Mouse (Mus musculus) neural tube, embryonic 12.5 days (tissue): ENCODE measurements around the gene Ralgds. TPM values are rescaled to one million over a fixed set of nuclear protein-coding genes. Genes with fewer than 3 reads are reported as not detected.

Experiments used
- ATAC-seq: fragments of 200-750 bp; cut with Nextera tagmentation; 2 replicates; pipeline ENCODE4 v1.8.0; 2017; ENCODE audit warnings: low read depth, mild to moderate bottlenecking, moderate TSS enrichment, moderate library complexity; ENCODE audit not compliant: low FRiP score
- H3K27ac ChIP-seq: fragments of 300-500 bp; sonication (generic); 2 replicates; pipeline ENCODE4 v1.5.1; 2016
- H3K27me3 ChIP-seq: fragments of 300-500 bp; sonication (generic); replicated peaks from 2 replicates; pipeline ENCODE4 v1.6.1; 2016; ENCODE audit warnings: mild to moderate bottlenecking
- H3K36me3 ChIP-seq: fragments of 300-500 bp; sonication (generic); 2 replicates; pipeline ENCODE4 v1.6.1; 2016; ENCODE audit warnings: mild to moderate bottlenecking
- H3K4me1 ChIP-seq: fragments of 300-500 bp; sonication (generic); 2 replicates; pipeline ENCODE4 v1.6.1; 2016
- H3K4me2 ChIP-seq: fragments of 300-500 bp; sonication (generic); replicated peaks from 2 replicates; pipeline ENCODE4 v1.6.1; 2016; ENCODE audit warnings: mild to moderate bottlenecking
- H3K4me3 ChIP-seq: fragments of 300-500 bp; sonication (generic); 2 replicates; pipeline ENCODE4 v1.5.1; 2016
- H3K9ac ChIP-seq: fragments of 300-500 bp; sonication (generic); 2 replicates; pipeline ENCODE4 v1.6.1; 2016; ENCODE audit warnings: mild to moderate bottlenecking
- H3K9me3 ChIP-seq: fragments of 300-500 bp; sonication (generic); 2 replicates; pipeline ENCODE4 v1.6.1; 2016; ENCODE audit warnings: mild to moderate bottlenecking
- WGBS: fragments of 180-500 bp; shearing (Covaris S2); methylation state at CpG from one replicate; pipeline ENCODE4 v1.1.7; 2016; 5-methylcytosine and 5-hydroxymethylcytosine counted together
- polyA plus RNA-seq: library from polyadenylated mRNA; unstranded; fragments of >200 nt; fragmentation: Nextera tagmentation; extraction: Ambion mirVana; gene quantifications from 2 replicates; pipeline ENCODE4 v1.2.1, GENCODE M21; 2016

Ralgds gene
- polyA plus RNA-seq, 1 experiment from 2014 or later, result 111 TPM

- Histone ChIP-seq H3K4me2 (no peak overlapping the region), H3K36me3 (peaks cover 5% of the 10 kb centered on the region), H3K9ac (no peak overlapping the region), H3K27ac (no peak overlapping the region), H3K4me1 (peaks cover 87% of the 10 kb centered on the region), H3K4me3 (no peak overlapping the region), H3K27me3 (no peaks in the 10 kb centered on the region), H3K9me3 (no peaks in the 10 kb centered on the region)
- WGBS, result 81% methylated on average over 11 of the region's 11 CpGs
- no peak for ATAC-seq
Measured at GRCm38 (mm10) chr2:28536766-28537633, 24.1 kb downstream of the Ralgds start.

GRCm38 (mm10) chr2:28537634-28537920 is 24.7 kb downstream of the Ralgds start:
- no peak for ATAC-seq
- H3K27ac ChIP-seq, result no peak overlapping the region

DNA sequence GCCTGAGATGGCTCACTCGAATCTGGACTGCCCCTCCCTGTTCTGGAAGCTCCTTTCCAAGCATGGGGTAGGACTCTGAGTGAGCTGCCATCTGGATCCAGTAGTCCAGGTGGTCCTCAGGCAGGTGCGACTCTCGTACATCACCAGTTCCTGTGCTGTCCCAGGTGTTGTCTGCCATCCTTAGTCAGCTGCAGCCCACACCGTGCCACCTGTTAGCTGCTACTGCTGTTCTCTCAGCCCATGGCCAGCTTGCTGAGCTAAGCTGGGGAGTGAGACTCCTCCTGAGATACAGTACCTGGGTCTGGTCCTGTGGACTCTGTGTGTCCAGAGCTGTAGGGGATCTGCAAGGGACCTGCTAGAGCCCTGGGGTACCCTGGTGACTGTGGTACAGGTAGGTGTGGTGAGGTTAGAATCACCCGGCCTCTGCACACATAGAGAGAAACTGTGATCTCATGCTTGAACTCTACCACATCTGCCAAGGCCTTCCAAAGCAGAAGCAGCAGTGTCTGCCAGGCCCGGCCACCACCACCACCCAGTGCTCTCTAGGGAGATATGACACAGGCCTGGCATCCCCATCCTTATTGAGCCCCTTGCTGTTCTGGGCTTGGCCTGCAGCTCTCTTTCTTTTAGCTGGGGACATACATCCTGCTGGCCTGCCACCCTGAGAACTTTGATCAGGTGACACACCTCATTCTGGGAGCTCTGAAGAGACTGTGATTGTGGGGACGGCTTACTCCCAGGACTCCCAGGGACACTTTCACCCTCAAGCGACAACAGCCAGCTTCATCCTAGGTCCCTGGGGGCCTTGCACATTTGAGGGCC is 25.3 kb downstream of the Ralgds start:
- no peak overlapping the region for H3K27ac ChIP-seq
- WGBS, result 78% methylated on average over 8 of the region's 8 CpGs
- no peaks in the 10 kb centered on the region for H3K27me3 ChIP-seq
- H3K4me1 ChIP-seq, result peaks cover 75% of the 10 kb centered on the region
- no peak overlapping the region for H3K9ac ChIP-seq
- H3K36me3 ChIP-seq, result peaks cover 17% of the 10 kb centered on the region
- no peak overlapping the region for H3K4me3 ChIP-seq
- no peaks in the 10 kb centered on the region for H3K9me3 ChIP-seq
- H3K4me2 ChIP-seq, result no peak overlapping the region
- ATAC-seq, result no peak

More at GRCm38 (mm10) chr2:28537634-28537920, 24.7 kb downstream of the Ralgds start:
- H3K9me3 ChIP-seq, result no peaks in the 10 kb centered on the region
- H3K36me3 ChIP-seq, result peaks cover 11% of the 10 kb centered on the region
- WGBS, result 52% methylated on average over 4 of the region's 4 CpGs
- H3K4me1 ChIP-seq, result peaks cover 82% of the 10 kb centered on the region
- H3K9ac ChIP-seq, result no peak overlapping the region
- no peak overlapping the region for H3K4me2 ChIP-seq
- no peaks in the 10 kb centered on the region for H3K27me3 ChIP-seq
- no peak overlapping the region for H3K4me3 ChIP-seq

DNA sequence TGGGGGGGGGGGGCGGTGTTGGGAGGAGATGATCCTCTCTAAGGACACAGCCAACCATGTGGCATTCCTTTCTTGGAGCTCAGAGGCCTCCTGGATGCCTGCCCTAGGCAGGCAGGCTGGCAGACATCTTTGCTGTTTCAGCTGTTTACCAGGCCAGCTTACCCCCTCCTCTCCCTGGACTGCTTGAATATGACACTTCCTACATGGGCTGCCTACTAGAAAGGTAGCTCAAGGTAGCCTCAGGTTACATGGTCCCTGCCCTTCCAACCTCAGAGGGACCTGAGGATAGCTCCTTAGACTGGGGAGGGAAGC is 25.8 kb downstream of the Ralgds start:
- ATAC-seq, result no peak
- no peaks in the 10 kb centered on the region for H3K9me3 ChIP-seq
- H3K4me2 ChIP-seq, result no peak overlapping the region; the same call in 1 of the 2 replicates
- H3K27ac ChIP-seq, result peak overlapping the region; percentile 5; the same call in 1 of the 2 replicates
- H3K27me3 ChIP-seq, result no peaks in the 10 kb centered on the region
- no peak overlapping the region for H3K9ac ChIP-seq
- 75% methylated on average over 1 of the region's 1 CpGs for WGBS
- H3K36me3 ChIP-seq, result peaks cover 23% of the 10 kb centered on the region
- H3K4me1 ChIP-seq, result peaks cover 70% of the 10 kb centered on the region
- H3K4me3 ChIP-seq, result no peak overlapping the region

- no peaks in the 10 kb centered on the region for H3K27me3 ChIP-seq
- peak overlapping the region; percentile 5; the same call in 1 of the 2 replicates for H3K27ac ChIP-seq
- no peak overlapping the region for H3K9ac ChIP-seq
- peak overlapping the region; percentile 12; the same call in 1 of the 2 replicates for H3K4me2 ChIP-seq
- H3K4me1 ChIP-seq, result peaks cover 65% of the 10 kb centered on the region
- WGBS, result 51% methylated on average over 7 of the region's 7 CpGs
- ATAC-seq, result peak; percentile 61
- H3K4me3 ChIP-seq, result no peak overlapping the region
- H3K36me3 ChIP-seq, result peaks cover 27% of the 10 kb centered on the region
- no peaks in the 10 kb centered on the region for H3K9me3 ChIP-seq
Measured at GRCm38 (mm10) chr2:28539206-28539605, 26.3 kb downstream of the Ralgds start.

- whole genome bisulfite sequencing, result 73% methylated on average over 2 of the region's 2 CpGs
- no peak overlapping the region for H3K27ac ChIP-seq
- no peaks in the 10 kb centered on the region for H3K27me3 ChIP-seq
- peaks cover 58% of the 10 kb centered on the region for H3K4me1 ChIP-seq
- ATAC-seq, result no peak
- peaks cover 35% of the 10 kb centered on the region for H3K36me3 ChIP-seq
- H3K9me3 ChIP-seq, result no peaks in the 10 kb centered on the region
- no peak overlapping the region for H3K4me3 ChIP-seq
- no peak overlapping the region for H3K4me2 ChIP-seq
- no peak overlapping the region for H3K9ac ChIP-seq
Measured at GRCm38 (mm10) chr2:28539949-28540348, 27.0 kb downstream of the Ralgds start.

DNA sequence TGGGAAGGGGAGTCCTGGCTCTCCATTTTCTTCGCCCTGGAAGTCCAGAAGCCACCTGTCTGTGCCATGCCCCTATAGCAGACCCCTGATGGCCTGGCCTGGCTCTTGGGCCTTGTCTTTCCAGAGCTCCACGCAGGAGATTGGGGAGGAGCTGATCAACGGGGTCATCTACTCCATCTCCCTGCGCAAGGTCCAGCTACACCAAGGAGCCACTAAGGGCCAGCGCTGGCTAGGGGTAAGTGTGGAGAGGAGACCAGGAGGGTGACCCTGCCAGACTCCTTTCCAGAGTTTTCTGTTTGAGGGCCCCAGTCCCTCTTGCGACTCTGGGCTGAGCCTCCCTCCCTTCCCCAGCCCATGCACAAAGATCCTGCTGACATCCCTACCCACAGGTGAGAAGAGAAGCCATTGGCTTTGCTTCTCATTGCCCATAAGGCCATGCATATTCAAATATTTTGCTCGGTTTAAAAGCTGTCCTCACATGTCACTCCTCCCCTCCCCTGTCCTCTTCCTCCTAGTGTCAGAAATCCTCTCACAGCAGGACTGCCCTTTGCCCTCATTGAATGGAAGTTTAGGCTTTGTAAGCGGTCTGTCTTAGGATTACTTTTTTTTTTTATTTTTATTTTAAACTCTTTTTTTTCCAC is 27.8 kb downstream of the Ralgds start:
- peaks cover 42% of the 10 kb centered on the region for H3K36me3 ChIP-seq
- peaks cover 50% of the 10 kb centered on the region for H3K4me1 ChIP-seq
- 79% methylated on average over 8 of the region's 8 CpGs for WGBS
- H3K4me3 ChIP-seq, result no peak overlapping the region
- no peak overlapping the region for H3K9ac ChIP-seq
- no peaks in the 10 kb centered on the region for H3K27me3 ChIP-seq
- H3K27ac ChIP-seq, result no peak overlapping the region
- H3K4me2 ChIP-seq, result no peak overlapping the region
- no peaks in the 10 kb centered on the region for H3K9me3 ChIP-seq
- ATAC-seq, result no peak

- 90% methylated on average over 8 of the region's 8 CpGs for WGBS
- H3K27ac ChIP-seq, result no peak overlapping the region
Measured at GRCm38 (mm10) chr2:28543894-28544293, 31.0 kb downstream of the Ralgds start.

GRCm38 (mm10) chr2:28545976-28546375 is 33.1 kb downstream of the Ralgds start:
- no peak for ATAC-seq
- Histone ChIP-seq H3K36me3 (peaks cover 90% of the 10 kb centered on the region), H3K27ac (no peak overlapping the region), H3K9me3 (no peaks in the 10 kb centered on the region), H3K4me2 (no peak overlapping the region), H3K9ac (no peak overlapping the region), H3K4me3 (no peak overlapping the region), H3K27me3 (no peaks in the 10 kb centered on the region), H3K4me1 (no peaks in the 10 kb centered on the region)

More at GRCm38 (mm10) chr2:28543894-28544293, 31.0 kb downstream of the Ralgds start:
- no peaks in the 10 kb centered on the region for H3K9me3 ChIP-seq
- no peak overlapping the region for H3K9ac ChIP-seq
- peaks cover 69% of the 10 kb centered on the region for H3K36me3 ChIP-seq
- no peak overlapping the region for H3K4me2 ChIP-seq
- peaks cover 19% of the 10 kb centered on the region for H3K4me1 ChIP-seq
- no peak for ATAC-seq
- no peaks in the 10 kb centered on the region for H3K27me3 ChIP-seq
- no peak overlapping the region for H3K4me3 ChIP-seq

GRCm38 (mm10) chr2:28546560-28546959 is 33.6 kb downstream of the Ralgds start:
- Histone ChIP-seq H3K9me3 (no peaks in the 10 kb centered on the region), H3K27ac (no peak overlapping the region), H3K4me3 (no peak overlapping the region), H3K9ac (no peak overlapping the region), H3K27me3 (no peaks in the 10 kb centered on the region), H3K36me3 (peaks cover 92% of the 10 kb centered on the region), H3K4me1 (no peaks in the 10 kb centered on the region), H3K4me2 (no peak overlapping the region)
- ATAC-seq, result no peak
- WGBS, result 81% methylated on average over 6 of the region's 6 CpGs

DNA sequence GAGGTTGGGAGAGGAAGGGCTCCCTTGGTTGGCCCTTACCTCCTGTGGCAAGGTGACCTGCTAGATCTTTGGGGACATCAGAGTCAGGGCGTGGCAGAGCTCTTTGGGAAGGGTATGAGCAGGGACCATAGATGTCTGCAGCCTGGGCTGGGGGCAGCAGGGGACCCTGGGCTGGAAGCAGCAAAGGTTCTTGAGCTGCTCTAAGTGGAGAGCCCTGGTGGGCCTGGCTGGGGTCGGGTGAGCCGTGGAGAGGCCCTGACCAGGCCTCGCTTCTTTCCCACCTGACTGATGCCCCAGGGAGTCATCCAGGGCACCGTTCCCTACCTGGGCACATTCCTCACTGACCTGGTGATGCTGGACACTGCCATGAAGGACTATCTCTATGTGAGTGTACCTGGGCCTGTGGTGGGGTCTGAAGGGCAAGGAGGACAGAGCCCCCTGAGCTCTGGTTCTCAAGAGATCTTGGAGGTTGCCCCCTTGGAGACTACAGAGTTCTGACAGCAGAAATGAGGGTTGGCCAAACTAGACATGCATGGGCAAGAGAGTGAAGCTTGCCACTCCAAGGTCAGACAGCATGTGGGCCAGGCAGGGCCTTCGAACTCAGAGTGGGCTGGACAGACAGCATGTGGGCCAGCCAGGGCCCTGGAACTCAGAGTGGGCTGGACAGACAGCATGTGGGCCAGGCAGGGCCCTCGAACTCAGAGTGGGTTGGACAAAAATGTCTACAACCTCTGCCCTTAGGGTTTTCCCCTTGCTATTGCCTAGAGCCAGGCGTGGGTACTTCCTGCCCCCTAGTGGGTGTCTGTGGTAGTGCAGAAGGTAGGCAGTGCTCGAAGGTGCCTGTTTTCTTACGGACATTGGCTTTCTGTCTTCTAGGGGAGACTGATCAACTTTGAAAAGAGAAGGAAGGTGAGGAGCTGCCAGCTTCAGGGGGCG is 34.6 kb downstream of the Ralgds start:
- Histone ChIP-seq H3K27ac (no peak overlapping the region), H3K4me2 (no peak overlapping the region), H3K4me1 (no peaks in the 10 kb centered on the region), H3K36me3 (peaks cover 95% of the 10 kb centered on the region), H3K9ac (peak overlapping the region; percentile 8; the same call in 1 of the 2 replicates), H3K9me3 (no peaks in the 10 kb centered on the region), H3K27me3 (no peaks in the 10 kb centered on the region), H3K4me3 (no peak overlapping the region)
- 55% methylated on average over 11 of the region's 11 CpGs for WGBS
- ATAC-seq, result peak; percentile 32; the same call in 1 of the 2 replicates
